Mouse (Mus musculus) urinary bladder, postnatal 25 days (tissue): ENCODE measurements around the gene Gpr160.
"Not testable (repeated sequence)": the region's sequence is repeated elsewhere in the genome, so short reads cannot be mapped to it uniquely, and the experiment has no call there.

Source experiments
- DNase-seq: peaks from one replicate; pipeline ENCODE4 v3.0.0; 2022; ENCODE audit warnings: low spot score

Gpr160 gene

GRCm38 (mm10) chr3:30855604-30856458, at the start of gene Gpr160:
Gene Gpr160, plus strand, starts transcription at chr3:30855950.
- DNase-seq, result peak; percentile 66

GRCm38 (mm10) chr3:30812881-30813280, 42.9 kb upstream of the Gpr160 start:
- DNase-seq, result no peak

GRCm38 (mm10) chr3:30818630-30819125, 37.1 kb upstream of the Gpr160 start:
- no peak for DNase-seq

GRCm38 (mm10) chr3:30822163-30822562, 33.6 kb upstream of the Gpr160 start:
- DNase-seq, result no peak

GRCm38 (mm10) chr3:30826069-30826468, 29.7 kb upstream of the Gpr160 start:
- no peak for DNase-seq

GRCm38 (mm10) chr3:30831848-30832606, 23.7 kb upstream of the Gpr160 start:
- no peak for DNase-seq

GRCm38 (mm10) chr3:30833254-30833653, 22.5 kb upstream of the Gpr160 start:
- DNase-seq, result no peak

- no peak for DNase-seq
Measured at GRCm38 (mm10) chr3:30845755-30846154, 10.0 kb upstream of the Gpr160 start.

- no peak for DNase-seq
Measured at GRCm38 (mm10) chr3:30847413-30847812, 8.3 kb upstream of the Gpr160 start.

GRCm38 (mm10) chr3:30851422-30851821, 4.3 kb upstream of the Gpr160 start:
- no peak for DNase-seq

GRCm38 (mm10) chr3:30853596-30853995, 2.2 kb upstream of the Gpr160 start:
- no peak for DNase-seq

GRCm38 (mm10) chr3:30859599-30859998, 3.8 kb downstream of the Gpr160 start:
- not testable (repeated sequence) for DNase-seq

GRCm38 (mm10) chr3:30860705-30861104, 5.0 kb downstream of the Gpr160 start:
- peak; percentile 10 for DNase-seq

- no peak for DNase-seq
Measured at GRCm38 (mm10) chr3:30863712-30864435, 8.1 kb downstream of the Gpr160 start.

GRCm38 (mm10) chr3:30864640-30865039, 8.9 kb downstream of the Gpr160 start:
- DNase-seq, result no peak

- no peak for DNase-seq
Measured at GRCm38 (mm10) chr3:30868176-30868575, 12.4 kb downstream of the Gpr160 start.

GRCm38 (mm10) chr3:30868625-30869024, 12.9 kb downstream of the Gpr160 start:
- DNase-seq, result no peak

- DNase-seq, result no peak
Measured at GRCm38 (mm10) chr3:30869995-30870394, 14.2 kb downstream of the Gpr160 start.

- no peak for DNase-seq
Measured at GRCm38 (mm10) chr3:30876709-30877108, 21.0 kb downstream of the Gpr160 start.

- no peak for DNase-seq
Measured at GRCm38 (mm10) chr3:30887449-30887848, 31.7 kb downstream of the Gpr160 start.

- no peak for DNase-seq
Measured at GRCm38 (mm10) chr3:30889014-30889413, 33.3 kb downstream of the Gpr160 start.

GRCm38 (mm10) chr3:30896721-30897120, 41.0 kb downstream of the Gpr160 start:
- DNase-seq, result no peak
